Mouse (Mus musculus) small intestine, adult 2 months (tissue): ENCODE measurements around the gene Haao.

Experiments
- CTCF ChIP-seq: fragments of 200-500 bp; IDR thresholded peaks from 2 replicates; pipeline ENCODE4 v1.5.1; 2012; ENCODE audit warnings: low read depth, mild to moderate bottlenecking, control low read depth, inconsistent platforms, low read length, moderate library complexity, mixed read lengths; ENCODE audit not compliant: insufficient replicate concordance, insufficient read length; ENCODE audit errors: extremely low read depth
- POLR2A ChIP-seq: fragments of 200-500 bp; IDR thresholded peaks from 2 replicates; pipeline ENCODE4 v1.6.1; 2012; ENCODE audit warnings: low read depth, mild to moderate bottlenecking, control low read depth, inconsistent platforms, low read length, moderate library complexity

DNA sequence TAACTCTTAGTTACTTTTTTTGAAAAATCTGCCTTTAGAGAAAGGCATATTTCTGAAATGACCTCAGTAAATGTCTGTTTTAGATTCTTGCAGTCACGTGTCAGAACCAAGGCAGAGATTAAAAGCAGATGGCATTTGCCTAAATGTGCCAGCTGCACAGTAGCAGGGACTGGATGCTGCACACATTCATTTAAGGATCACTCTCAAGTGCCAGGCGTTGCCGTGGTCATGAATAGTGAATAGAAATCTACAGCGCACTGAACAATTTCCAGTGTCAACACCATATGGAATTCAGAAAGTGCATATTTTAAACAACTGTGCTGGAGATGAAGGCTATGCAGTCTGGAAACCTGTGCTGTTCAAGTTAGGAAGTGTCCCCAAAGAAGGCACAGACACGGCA is 65.0 kb downstream of the Haao start:
- TF ChIP-seq CTCF: no peak
- TF ChIP-seq POLR2A: no peak
